Mouse (Mus musculus) thymus, postnatal 10 days (tissue): ENCODE data around the gene Ccn1.

Source experiments
- DNase-seq, 2 experiments: peaks; one replicate each; pipeline ENCODE4 v3.0.0; 2021; ENCODE audit warnings: low spot score in 2 of 2

The Ccn1 gene

GRCm38 (mm10) chr3:145650298-145651011, 674 bp upstream of the Ccn1 start:
- no peak for DNase-seq

GRCm38 (mm10) chr3:145648991-145649851, 560 bp downstream of the Ccn1 start:
- no peak for DNase-seq

GRCm38 (mm10) chr3:145648097-145648931, 1.5 kb downstream of the Ccn1 start:
- DNase-seq, result no peak

GRCm38 (mm10) chr3:145647416-145647815, 2.4 kb downstream of the Ccn1 start:
- no peak for DNase-seq

- DNase-seq, result no peak
Observed at GRCm38 (mm10) chr3:145646666-145647065, 3.1 kb downstream of the Ccn1 start.

GRCm38 (mm10) chr3:145646009-145646408, 3.8 kb downstream of the Ccn1 start:
- no peak for DNase-seq

- DNase-seq, result no peak
Observed at GRCm38 (mm10) chr3:145645463-145645862, 4.3 kb downstream of the Ccn1 start.

- DNase-seq, result no peak
Observed at GRCm38 (mm10) chr3:145642861-145643260, 6.9 kb downstream of the Ccn1 start.

GRCm38 (mm10) chr3:145641878-145642277, 7.9 kb downstream of the Ccn1 start:
- DNase-seq, result no peak

GRCm38 (mm10) chr3:145641036-145641685, 8.6 kb downstream of the Ccn1 start:
- DNase-seq, result no peak

GRCm38 (mm10) chr3:145640583-145640982, 9.2 kb downstream of the Ccn1 start:
- DNase-seq, result no peak

GRCm38 (mm10) chr3:145640170-145640569, 9.6 kb downstream of the Ccn1 start:
- no peak for DNase-seq

GRCm38 (mm10) chr3:145634002-145634710, 15.6 kb downstream of the Ccn1 start:
- DNase-seq, result no peak

- DNase-seq, result no peak
Observed at GRCm38 (mm10) chr3:145632888-145633287, 16.9 kb downstream of the Ccn1 start.

- DNase-seq, result no peak
Observed at GRCm38 (mm10) chr3:145628643-145629042, 21.1 kb downstream of the Ccn1 start.

- no peak for DNase-seq
Observed at GRCm38 (mm10) chr3:145627830-145628229, 22.0 kb downstream of the Ccn1 start.

GRCm38 (mm10) chr3:145626063-145626462, 23.7 kb downstream of the Ccn1 start:
- DNase-seq, result no peak

- no peak for DNase-seq
Observed at GRCm38 (mm10) chr3:145625546-145625945, 24.2 kb downstream of the Ccn1 start.

GRCm38 (mm10) chr3:145624786-145625185, 25.0 kb downstream of the Ccn1 start:
- no peak for DNase-seq

- no peak for DNase-seq
Observed at GRCm38 (mm10) chr3:145623047-145623446, 26.7 kb downstream of the Ccn1 start.

- DNase-seq, result no peak
Observed at GRCm38 (mm10) chr3:145621209-145621608, 28.6 kb downstream of the Ccn1 start.
